Mouse (Mus musculus) heart, postnatal 14 days (tissue): ENCODE data around the gene Spint2. TPM values are rescaled to one million over a fixed set of nuclear protein-coding genes. Genes with fewer than 3 reads are reported as not detected.
"Not testable (repeated sequence)": the region's sequence is repeated elsewhere in the genome, so short reads cannot be mapped to it uniquely, and the experiment has no call there.

Experiments used
- DNase-seq, 2 experiments: peaks; one replicate each; pipeline ENCODE4 v3.0.0; 2021 to 2022
- intact Hi-C: fragments of 180-260 bp; cut with DNase I; formaldehyde crosslinking; loops from one replicate; pipeline ENCODE4 v1.15.1; 2025
- total RNA-seq, 2 experiments: library from RNA; stranded (reverse); gene quantifications; 2 replicates each; pipeline ENCODE4 v1.2.3; 2021

The Spint2 gene
- total RNA-seq, 2 experiments from 2014 or later, result 39.2 to 42.9 TPM

DNA sequence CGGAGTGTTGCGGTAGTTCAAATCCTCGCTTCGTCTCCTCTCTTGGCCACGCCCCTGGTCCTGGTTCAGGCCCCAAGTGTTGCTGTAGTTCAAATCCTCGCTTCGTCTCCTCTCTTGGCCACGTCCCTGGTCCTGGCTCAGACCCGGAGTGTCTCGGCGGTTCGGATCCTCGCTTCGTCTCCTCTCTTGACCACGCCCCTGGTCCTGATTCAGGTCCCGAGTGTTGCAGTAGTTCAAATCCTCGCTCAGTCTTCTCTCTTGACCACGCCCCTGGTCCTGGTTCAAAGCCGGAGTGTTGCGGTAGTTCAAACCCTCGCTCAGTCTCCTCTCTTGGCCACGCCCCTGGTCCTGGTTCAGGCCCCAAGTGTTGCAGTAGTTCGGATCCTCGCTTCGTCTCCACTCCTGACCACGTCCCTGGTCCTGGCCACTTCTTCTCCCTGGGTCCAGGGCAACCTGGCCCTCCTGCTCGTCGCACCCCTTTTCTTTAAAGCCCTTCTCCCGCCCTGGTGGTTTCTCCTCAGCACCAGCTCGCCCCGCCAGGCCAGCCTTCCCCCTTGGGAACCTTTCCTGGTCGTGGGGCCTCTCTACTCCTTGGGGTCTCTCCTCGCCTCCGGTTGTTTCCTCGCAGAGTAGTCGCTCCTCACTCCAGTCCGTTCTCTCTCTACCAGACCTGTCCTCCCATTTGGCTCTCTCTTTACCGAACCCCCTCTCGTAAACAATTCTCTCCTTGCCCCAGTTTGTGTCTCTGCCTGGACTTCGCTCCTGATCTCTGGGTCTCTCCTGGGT lies 68.7 kb downstream of the Spint2 start:
- intact Hi-C loops, DNase-seq: not testable (repeated sequence)

- intact Hi-C loops, result no loop called here
- no peak for DNase-seq
Observed at GRCm38 (mm10) chr7:29212199-29212765, 69.4 kb downstream of the Spint2 start.

DNA sequence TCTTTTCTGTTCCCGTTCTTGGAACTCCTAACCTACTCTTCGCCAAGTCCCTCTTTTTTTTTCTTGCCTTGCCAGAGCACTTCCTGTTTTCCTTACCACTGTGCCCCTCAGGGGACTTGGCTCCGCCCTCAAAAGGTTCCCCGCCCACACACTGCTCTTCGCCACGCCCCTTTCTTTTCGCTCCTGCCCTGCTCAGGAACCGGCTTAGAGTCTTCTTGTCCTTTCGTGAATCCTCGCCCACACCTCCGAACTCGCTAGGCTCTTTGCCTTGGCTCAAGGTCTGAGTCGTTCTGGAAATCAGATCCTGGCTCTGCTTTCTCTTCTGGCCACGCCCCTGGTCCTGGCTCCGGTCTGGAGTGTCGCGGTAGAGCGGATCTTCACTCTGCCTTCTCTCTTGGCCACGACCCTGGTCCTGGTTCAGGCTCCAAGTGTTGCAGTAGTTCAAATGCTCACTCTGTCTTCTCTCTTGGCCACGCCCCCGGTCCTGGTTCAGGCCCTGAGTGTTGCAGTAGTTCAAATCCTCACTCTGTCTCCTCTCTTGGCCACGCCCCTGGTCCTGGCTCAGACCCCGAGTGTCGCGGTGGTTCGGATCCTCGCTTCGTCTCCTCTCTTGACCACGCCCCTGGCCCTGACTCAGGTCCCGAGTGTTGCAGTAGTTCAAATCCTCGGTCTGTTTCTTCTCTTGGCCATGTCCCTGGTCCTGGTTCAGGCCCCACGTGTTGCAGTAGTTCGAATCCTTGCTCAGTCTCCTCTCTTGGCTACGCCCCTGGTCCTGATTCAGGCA lies 70.1 kb downstream of the Spint2 start:
- DNase-seq, result peak; percentile 80 to 84
- intact Hi-C loops, result no loop called here

- DNase-seq, result peak; percentile 30 to 45
- intact Hi-C loops, result not testable (repeated sequence)
Observed at GRCm38 (mm10) chr7:29211013-29211412, 70.7 kb downstream of the Spint2 start.

Other genes with a start within 250 kb of the Spint2 start
- gene Ryr1, start 156.7 kb downstream of the Spint2 start, total RNA-seq, result under 1 TPM; 0.05 TPM
- 1 to 10 TPM; 1.0 to 2.0 TPM for gene Rasgrp4, start 147.1 kb downstream of the Spint2 start, total RNA-seq
- gene Fam98c, start 125.7 kb downstream of the Spint2 start, total RNA-seq, result 10 to 100 TPM; 11.9 to 13.7 TPM
- 1 to 10 TPM; 1.0 to 1.3 TPM for gene Ggn, start 111.7 kb downstream of the Spint2 start, total RNA-seq
- gene Spred3, start 111.5 kb downstream of the Spint2 start, total RNA-seq, result 1 to 10 TPM in 1 of 2 experiments, under 1 TPM in 1; 0.95 to 1.5 TPM
- 100 to 1,000 TPM; 142 to 149 TPM for gene Psmd8, start 101.2 kb downstream of the Spint2 start, total RNA-seq
- under 1 TPM; 0.32 to 0.60 TPM for gene Catsperg1, start 67.9 kb downstream of the Spint2 start, total RNA-seq
- 1 to 10 TPM; 3.8 to 4.4 TPM for gene Kcnk6, start 49.4 kb downstream of the Spint2 start, total RNA-seq
- gene Yif1b, start 43.6 kb downstream of the Spint2 start, total RNA-seq, result 10 to 100 TPM; 62.0 to 68.3 TPM
- gene 2200002D01Rik, start 33.4 kb downstream of the Spint2 start, total RNA-seq, result 1 to 10 TPM; 2.0 to 2.2 TPM
- gene Ppp1r14a, start 7.4 kb upstream of the Spint2 start, total RNA-seq, result 10 to 100 TPM; 13.2 to 15.4 TPM
- 1 to 10 TPM in 1 of 2 experiments, under 1 TPM in 1; 0.19 to 1.2 TPM for gene Dpf1, start 22.0 kb upstream of the Spint2 start, total RNA-seq
- gene Sipa1l3, start 236.7 kb upstream of the Spint2 start, total RNA-seq, result 10 to 100 TPM; 15.7 to 15.9 TPM